Mouse (Mus musculus) limb, embryonic 14.5 days (tissue): ENCODE measurements around the gene Trib3. TPM values are rescaled to one million over a fixed set of nuclear protein-coding genes. Genes with fewer than 3 reads are reported as not detected.
"Not testable (repeated sequence)": the region's sequence is repeated elsewhere in the genome, so short reads cannot be mapped to it uniquely, and the experiment has no call there.

Experiments
- ATAC-seq: fragments of 200-750 bp; cut with Nextera tagmentation; 2 replicates; pipeline ENCODE4 v1.8.0; 2017; ENCODE audit warnings: low read depth, moderate number of reproducible peaks, moderate TSS enrichment; ENCODE audit not compliant: low FRiP score
- DNase-seq: peaks from one replicate; pipeline ENCODE4 v3.0.0-alpha.2; 2015; ENCODE audit warnings: low spot score
- H3K27ac ChIP-seq: fragments of 300-500 bp; sonication (generic); replicated peaks from 2 replicates; pipeline ENCODE4 v1.5.1; 2014; ENCODE audit warnings: low read depth, mild to moderate bottlenecking, low read length, moderate library complexity, mixed read lengths
- H3K27me3 ChIP-seq: fragments of 300-500 bp; sonication (generic); 2 replicates; pipeline ENCODE4 v1.6.1; 2014; ENCODE audit warnings: low read length, mixed read lengths; ENCODE audit not compliant: control insufficient read depth, insufficient read depth
- H3K36me3 ChIP-seq: fragments of 300-500 bp; sonication (generic); 2 replicates; pipeline ENCODE4 v1.6.1; 2014; ENCODE audit warnings: mild to moderate bottlenecking, low read length, moderate library complexity, mixed read lengths; ENCODE audit not compliant: control insufficient read depth, insufficient read depth
- H3K4me1 ChIP-seq: fragments of 300-500 bp; sonication (generic); 2 replicates; pipeline ENCODE4 v1.6.1; 2014; ENCODE audit warnings: antibody characterized with exemption, low read length, mixed read lengths; ENCODE audit not compliant: control insufficient read depth, insufficient read depth
- H3K4me2 ChIP-seq: fragments of 300-500 bp; sonication (generic); replicated peaks from 2 replicates; pipeline ENCODE4 v1.6.1; 2014; ENCODE audit warnings: low read depth, mild to moderate bottlenecking, low read length, moderate library complexity; ENCODE audit not compliant: severe bottlenecking
- H3K4me3 ChIP-seq: fragments of 300-500 bp; sonication (generic); replicated peaks from 2 replicates; pipeline ENCODE4 v1.5.1; 2014; ENCODE audit warnings: low read length
- H3K9ac ChIP-seq: fragments of 300-500 bp; sonication (generic); 2 replicates; pipeline ENCODE4 v1.6.1; 2014; ENCODE audit warnings: mild to moderate bottlenecking, low read depth, low read length, moderate library complexity; ENCODE audit not compliant: severe bottlenecking
- H3K9me3 ChIP-seq: fragments of 300-500 bp; sonication (generic); 2 replicates; pipeline ENCODE4 v1.6.1; 2016; ENCODE audit warnings: low read length; ENCODE audit not compliant: control insufficient read depth
- POLR2A ChIP-seq: fragments of 200-500 bp; IDR thresholded peaks from 2 replicates; pipeline ENCODE4 v1.8.0; 2012; ENCODE audit warnings: inconsistent platforms, mild to moderate bottlenecking, moderate library complexity, borderline replicate concordance; ENCODE audit not compliant: insufficient read depth, insufficient read length; ENCODE audit errors: extremely low read depth
- WGBS: fragments of 180-500 bp; shearing (Covaris S2); extraction: QIAGEN DNeasy Blood & Tissue Kit; methylation state at CpG from one replicate; pipeline ENCODE4 v1.1.7; 2014; 5-methylcytosine and 5-hydroxymethylcytosine counted together
- polyA plus RNA-seq, 2 experiments: library from polyadenylated mRNA; depleted of rRNA in 1 of 2; stranded (reverse) in 1 of 2; unstranded in 1 of 2; fragments of >200 nt; fragmentation: Nextera tagmentation in 1 of 2; extraction: Ambion mirVana in 1 of 2; gene quantifications; 2 replicates each; pipeline versions ENCODE4 v1.2.1 to v1.2.3; 2012 to 2014

Gene Trib3
- polyA plus RNA-seq, 2 experiments = 0.99 to 1.4 TPM

- H3K27ac ChIP-seq = no peak overlapping the region
- no peak overlapping the region for H3K4me2 ChIP-seq
- H3K4me3 ChIP-seq = no peak overlapping the region
- ATAC-seq (no peak), DNase-seq (no peak)
- H3K27me3 ChIP-seq = no peaks in the 10 kb centered on the region
- no peaks in the 10 kb centered on the region for H3K36me3 ChIP-seq
- no peaks in the 10 kb centered on the region for H3K9me3 ChIP-seq
- H3K9ac ChIP-seq = no peak overlapping the region
- WGBS = 78% methylated on average over 5 of the region's 5 CpGs
- no peaks in the 10 kb centered on the region; the same call in 1 of the 2 replicates for H3K4me1 ChIP-seq
- TF ChIP-seq POLR2A = no peak
Measured at GRCm38 (mm10) chr2:152367917-152368316, 24.1 kb upstream of the Trib3 start.

GRCm38 (mm10) chr2:152363245-152364147 is 19.7 kb upstream of the Trib3 start:
- TF ChIP-seq POLR2A = no peak
- Histone ChIP-seq H3K4me3 (0 out of 2 replicates have a peak overlapping the region, but pooled peaks have one; percentile 11), H3K9ac (no peak overlapping the region), H3K36me3 (no peaks in the 10 kb centered on the region), H3K4me1 (no peaks in the 10 kb centered on the region; the same call in 1 of the 2 replicates), H3K27ac (no peak overlapping the region), H3K9me3 (no peaks in the 10 kb centered on the region), H3K4me2 (peak overlapping the region; percentile 47), H3K27me3 (no peaks in the 10 kb centered on the region)
- WGBS = 10% methylated on average over 17 of the region's 17 CpGs
- ATAC-seq = peak; percentile 48
- peak; percentile 88 for DNase-seq

GRCm38 (mm10) chr2:152361193-152361592 is 17.4 kb upstream of the Trib3 start:
- H3K9me3 ChIP-seq = no peaks in the 10 kb centered on the region
- no peak for ATAC-seq
- 90% methylated on average over 8 of the region's 8 CpGs for WGBS
- no peaks in the 10 kb centered on the region; the same call in 1 of the 2 replicates for H3K4me1 ChIP-seq
- H3K36me3 ChIP-seq = no peaks in the 10 kb centered on the region
- H3K27ac ChIP-seq = no peak overlapping the region
- H3K27me3 ChIP-seq = no peaks in the 10 kb centered on the region
- TF ChIP-seq POLR2A = no peak
- H3K4me3 ChIP-seq = no peak overlapping the region
- no peak overlapping the region for H3K9ac ChIP-seq
- no peak overlapping the region for H3K4me2 ChIP-seq
- DNase-seq = no peak

- Histone ChIP-seq H3K4me3 (no peak overlapping the region), H3K27ac (no peak overlapping the region), H3K4me1 (no peaks in the 10 kb centered on the region; the same call in 1 of the 2 replicates), H3K4me2 (no peak overlapping the region), H3K9ac (no peak overlapping the region), H3K9me3 (no peaks in the 10 kb centered on the region), H3K36me3 (no peaks in the 10 kb centered on the region), H3K27me3 (no peaks in the 10 kb centered on the region)
- TF ChIP-seq POLR2A = no peak
- WGBS = 44% methylated on average over 7 of the region's 7 CpGs
- ATAC-seq (no peak), DNase-seq (no peak)
Measured at GRCm38 (mm10) chr2:152360271-152360775, 16.5 kb upstream of the Trib3 start.

GRCm38 (mm10) chr2:152359616-152360015 is 15.8 kb upstream of the Trib3 start:
- Histone ChIP-seq H3K9ac (no peak overlapping the region), H3K9me3 (no peaks in the 10 kb centered on the region), H3K4me2 (no peak overlapping the region), H3K4me3 (no peak overlapping the region), H3K4me1 (no peaks in the 10 kb centered on the region; the same call in 1 of the 2 replicates), H3K27me3 (no peaks in the 10 kb centered on the region), H3K27ac (no peak overlapping the region), H3K36me3 (no peaks in the 10 kb centered on the region)
- 67% methylated on average over 5 of the region's 5 CpGs for WGBS
- ATAC-seq = no peak
- no peak for DNase-seq
- no peak for TF ChIP-seq POLR2A

- H3K27me3 ChIP-seq, H3K36me3 ChIP-seq, ATAC-seq, H3K4me2 ChIP-seq, H3K27ac ChIP-seq, H3K9me3 ChIP-seq, H3K9ac ChIP-seq, H3K4me1 ChIP-seq, DNase-seq, H3K4me3 ChIP-seq: not testable (repeated sequence)
- WGBS = 76% methylated on average over 5 of the region's 5 CpGs
Measured at GRCm38 (mm10) chr2:152358977-152359376, 15.1 kb upstream of the Trib3 start.
